8 mouse cellular contexts compared by ENCODE assay signal in genomic region chr10:95322076-95323070, GRCm38 (mm10). TPM values are rescaled to one million over a fixed set of nuclear protein-coding genes. Genes with fewer than 3 reads are reported as not detected.
DNase-seq lines count a peak whose midpoint lies in the region; ATAC-seq and TF ChIP-seq lines count a peak whose summit lies in the region.

No protein-coding gene starts in this region.

- peaks cover 17% of the 10 kb centered on the region for H3K4me1 ChIP-seq in hindbrain, embryonic 15.5 days (replicated peaks)
- H3K4me1 ChIP-seq in limb, embryonic 14.5 days (ENCODE audit: control insufficient read depth, insufficient read depth, low read length) = peaks cover 9% of the 10 kb centered on the region; the same call in 1 of the 2 replicates
- H3K4me1 ChIP-seq in midbrain, embryonic 15.5 days = peaks cover 14% of the 10 kb centered on the region

- no peak for TF ChIP-seq POLR2A in limb, embryonic 14.5 days (IDR thresholded peaks at IDR 0.05; ENCODE audit: borderline replicate concordance, extremely low read depth, insufficient read depth, insufficient read length)

- no peaks in the 10 kb centered on the region for H3K9me3 ChIP-seq in hindbrain, embryonic 15.5 days
- no peaks in the 10 kb centered on the region for H3K9me3 ChIP-seq in limb, embryonic 14.5 days (ENCODE audit: control insufficient read depth, low read length)
- H3K9me3 ChIP-seq in midbrain, embryonic 15.5 days = no peaks in the 10 kb centered on the region

- H3K9ac ChIP-seq in hindbrain, embryonic 15.5 days = 0 out of 2 replicates have a peak overlapping the region, but pooled peaks have one; percentile 62
- H3K9ac ChIP-seq in limb, embryonic 14.5 days (ENCODE audit: low read depth, low read length, severe bottlenecking) = peak overlapping the region; percentile 86; the same call in 1 of the 2 replicates
- H3K9ac ChIP-seq in midbrain, embryonic 15.5 days = peak overlapping the region; percentile 60; the same call in 1 of the 2 replicates

- 59% methylated on average over 20 of the region's 20 CpGs for WGBS in hindbrain, embryonic 15.5 days
- 53% methylated on average over 20 of the region's 20 CpGs for WGBS in limb, embryonic 14.5 days
- 64% methylated on average over 20 of the region's 20 CpGs for WGBS in midbrain, embryonic 15.5 days

- peak overlapping the region; percentile 55 for H3K4me3 ChIP-seq in hindbrain, embryonic 15.5 days
- H3K4me3 ChIP-seq in limb, embryonic 14.5 days (replicated peaks; ENCODE audit: low read length) = peak overlapping the region; percentile 63
- H3K4me3 ChIP-seq in midbrain, embryonic 15.5 days = peak overlapping the region; percentile 54

- peak; percentile 42 for DNase-seq in layer of hippocampus, adult 11-12 months (ENCODE audit: low spot score)
- no peak for DNase-seq in layer of hippocampus, postnatal 25 days (ENCODE audit: extremely low spot score in 1 of 2, low spot score in 1 of 2)
- peak; percentile 80 to 91 for DNase-seq in gastrocnemius, adult 8-10 months (ENCODE audit: low spot score in 2 of 2)
- DNase-seq in limb, embryonic 14.5 days (ENCODE audit: low spot score) = peak; percentile 44
- DNase-seq in MN1 (ENCODE audit: low spot score) = no peak

- peak overlapping the region; percentile 96 for H3K27ac ChIP-seq in hindbrain, embryonic 15.5 days (replicated peaks)
- H3K27ac ChIP-seq in limb, embryonic 14.5 days (replicated peaks; ENCODE audit: low read depth, low read length) = no peak overlapping the region
- H3K27ac ChIP-seq in midbrain, embryonic 15.5 days = peak overlapping the region; percentile 95

- peak overlapping the region; percentile 82 for H3K4me2 ChIP-seq in hindbrain, embryonic 15.5 days
- peak overlapping the region; percentile 78 for H3K4me2 ChIP-seq in limb, embryonic 14.5 days (replicated peaks; ENCODE audit: low read depth, low read length, severe bottlenecking)
- H3K4me2 ChIP-seq in midbrain, embryonic 15.5 days = peak overlapping the region; percentile 78

- H3K27me3 ChIP-seq in hindbrain, embryonic 15.5 days = no peaks in the 10 kb centered on the region
- no peaks in the 10 kb centered on the region for H3K27me3 ChIP-seq in limb, embryonic 14.5 days (ENCODE audit: control insufficient read depth, insufficient read depth, low read length)
- H3K27me3 ChIP-seq in midbrain, embryonic 15.5 days (replicated peaks) = no peaks in the 10 kb centered on the region

- ATAC-seq in cerebellum, adult (ENCODE audit: insufficient number of reproducible peaks, low FRiP score, low TSS enrichment) = peak; percentile 91
- no peak for ATAC-seq in hindbrain, embryonic 15.5 days (ENCODE audit: low FRiP score, low read depth)
- ATAC-seq in limb, embryonic 14.5 days (ENCODE audit: low FRiP score, low read depth) = no peak
- ATAC-seq in midbrain, embryonic 15.5 days (replicated peaks) = no peak

- H3K36me3 ChIP-seq in hindbrain, embryonic 15.5 days = no peaks in the 10 kb centered on the region
- no peaks in the 10 kb centered on the region for H3K36me3 ChIP-seq in limb, embryonic 14.5 days (ENCODE audit: control insufficient read depth, insufficient read depth, low read length)
- no peaks in the 10 kb centered on the region for H3K36me3 ChIP-seq in midbrain, embryonic 15.5 days (replicated peaks)

RNA-seq across cellular contexts. Expression of gene Cradd, which starts 1.6 kb away (rescaled TPM):
- total RNA-seq in layer of hippocampus, postnatal 25 days (2021) = 1 to 10 TPM; 5.9 to 6.4 TPM
- total RNA-seq in gastrocnemius, adult 8-10 months (2022) = 10 to 100 TPM in 1 of 4 experiments, 1 to 10 TPM in 3; 6.7 to 18.0 (median 8.4) TPM
- polyA plus RNA-seq in hindbrain, embryonic 15.5 days (2015; fragmentation: Nextera tagmentation; extraction: Ambion mirVana) = 6.0 and 9.4 TPM in 2 replicates
- polyA plus RNA-seq in limb, embryonic 14.5 days (2012; rRNA removed) = 8.1 and 9.8 TPM in 2 replicates
- 10.4 and 11.7 TPM in 2 replicates for polyA plus RNA-seq in limb, embryonic 14.5 days (2014; fragmentation: Nextera tagmentation; extraction: Ambion mirVana)
- 9.6 and 10.1 TPM in 2 replicates for polyA plus RNA-seq in midbrain, embryonic 15.5 days (2015; fragmentation: Nextera tagmentation; extraction: Ambion mirVana)

Comparison
In these comparisons a context has a peak if more than half of its experiments do, and no peak if none do; other contexts are left out.
1. DNase-seq: peak in layer of hippocampus, adult 11-12 months (single experiment), gastrocnemius, adult 8-10 months (2 of 2) and limb, embryonic 14.5 days (single experiment); none in layer of hippocampus, postnatal 25 days (0 of 2) and MN1 (single experiment).
2. Peak in every context shown above with its lines, with median percentiles within 50 percentile points of each other: H3K4me2 ChIP-seq, H3K4me3 ChIP-seq and H3K9ac ChIP-seq.